Mouse (Mus musculus) erythroblast, embryonic 14.5 days (primary cell): ENCODE measurements around the gene Trim56.

Experiments used
- GATA1 ChIP-seq: IDR thresholded peaks from 2 replicates; pipeline ENCODE4 v1.6.1; 2012; ENCODE audit warnings: low read length, inconsistent platforms, mixed read lengths
- TAL1 ChIP-seq: IDR thresholded peaks from 3 replicates; pipeline ENCODE4 v1.6.1; 2012; ENCODE audit warnings: low read length, inconsistent platforms, mixed read lengths

- TF ChIP-seq GATA1 (no peak), TAL1 (no peak)
These were observed 7.9 kb downstream of the Trim56 start for GRCm38 (mm10) chr5:137108111-137108510.
